ENCODE assay signal across 23 mouse cellular contexts in the genomic region with DNA sequence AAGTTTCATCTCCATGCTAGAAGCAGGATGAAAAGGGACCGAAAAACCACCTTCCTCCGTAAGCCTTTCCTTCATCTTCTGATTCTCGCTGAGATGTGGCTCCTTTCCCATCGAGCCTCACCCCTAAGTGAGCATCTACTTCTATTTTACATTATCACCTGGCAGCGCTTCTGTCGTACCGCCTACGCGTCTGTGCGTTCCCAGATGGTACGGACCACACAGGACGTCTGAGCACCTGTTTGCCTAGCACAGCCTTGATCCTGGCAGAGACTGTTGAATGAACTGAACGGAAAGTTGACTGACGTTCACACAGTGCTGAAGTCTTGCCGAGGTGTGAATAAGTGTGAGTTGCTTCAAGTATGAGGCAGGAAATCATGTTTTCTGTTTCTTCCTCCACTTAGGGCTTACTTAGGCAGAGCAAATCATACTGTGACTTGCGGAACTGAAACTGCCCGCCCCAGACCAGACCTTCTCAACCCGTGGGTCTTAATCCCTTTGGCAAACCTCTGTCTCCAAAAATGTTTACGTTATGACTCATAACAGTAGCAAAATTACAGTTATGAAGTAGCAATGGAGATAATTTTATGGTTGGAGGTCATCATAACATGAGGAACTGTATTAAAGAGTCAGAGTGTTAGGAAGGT. TPM values are rescaled to one million over a fixed set of nuclear protein-coding genes. Genes with fewer than 3 reads are reported as not detected.
DNase-seq lines count a peak whose midpoint lies in the region; ATAC-seq and TF ChIP-seq lines count a peak whose summit lies in the region.
"Had no signal": no experiment of that assay in that cellular context is flagged by ENCODE, and none has a peak within 500 bp of the region (broad histone marks: within the 10 kb centered on the region; RNA-seq: fewer than 3 reads in every experiment).

No protein-coding gene starts in this region.

- H3K27me3 ChIP-seq in midbrain, embryonic 14.5 days (ENCODE audit: control insufficient read depth, insufficient read depth, low read length), result no peaks in the 10 kb centered on the region
- H3K27me3 ChIP-seq: heart, embryonic 13.5 days; hindbrain, embryonic 15.5 days; midbrain, embryonic 12.5 days had no signal

- TF ChIP-seq CTCF in bone marrow macrophage, adult 2 months (IDR thresholded peaks at IDR 0.05; ENCODE audit: low read depth, low read length), result no peak

- H3K27ac ChIP-seq in bone marrow macrophage, adult 2 months (ENCODE audit: insufficient read depth, low read depth, low read length), result peak overlapping the region; percentile 35; the same call in 1 of the 2 replicates
- H3K27ac ChIP-seq in midbrain, embryonic 14.5 days (replicated peaks; ENCODE audit: low read depth, low read length), result no peak overlapping the region
- H3K27ac ChIP-seq: heart, embryonic 13.5 days; hindbrain, embryonic 15.5 days; midbrain, embryonic 12.5 days had no signal

- no peak for TF ChIP-seq POLR2A in bone marrow macrophage, adult 2 months (IDR thresholded peaks at IDR 0.05; ENCODE audit: borderline replicate concordance, low read depth, low read length)

- ATAC-seq in cerebellum, adult (ENCODE audit: insufficient number of reproducible peaks, low FRiP score, low TSS enrichment), result no peak
- ATAC-seq in inflammation-experienced regulatory T-cells, adult 6 months, result no peak
- ATAC-seq in midbrain, embryonic 14.5 days (ENCODE audit: low FRiP score, low TSS enrichment), result no peak
- ATAC-seq: forebrain, embryonic 14.5 days; intestine, postnatal 0 days had no signal

- H3K4me1 ChIP-seq in bone marrow macrophage, adult 2 months (ENCODE audit: control insufficient read depth, insufficient read depth, low read length), result peaks cover 7% of the 10 kb centered on the region
- no peaks in the 10 kb centered on the region for H3K4me1 ChIP-seq in midbrain, embryonic 14.5 days (ENCODE audit: control insufficient read depth, insufficient read depth, low read length)
- H3K4me1 ChIP-seq: heart, embryonic 13.5 days; hindbrain, embryonic 15.5 days; midbrain, embryonic 12.5 days had no signal

- no peaks in the 10 kb centered on the region for H3K36me3 ChIP-seq in midbrain, embryonic 14.5 days (ENCODE audit: control insufficient read depth, insufficient read depth, low read length)
- H3K36me3 ChIP-seq: heart, embryonic 13.5 days; hindbrain, embryonic 15.5 days; midbrain, embryonic 12.5 days had no signal

- 93% methylated on average over 19 of the region's 19 CpGs for WGBS in midbrain, embryonic 14.5 days

- H3K4me2 ChIP-seq in midbrain, embryonic 14.5 days (ENCODE audit: low read length), result no peak overlapping the region
- H3K4me2 ChIP-seq: heart, embryonic 13.5 days; hindbrain, embryonic 15.5 days; midbrain, embryonic 12.5 days had no signal

- no peak overlapping the region for H3K4me3 ChIP-seq in bone marrow macrophage, adult 2 months (ENCODE audit: insufficient read depth, low read length)
- no peak overlapping the region for H3K4me3 ChIP-seq in midbrain, embryonic 14.5 days (replicated peaks; ENCODE audit: low read depth, low read length)
- H3K4me3 ChIP-seq: erythroblast, embryonic 14.5 days; heart, embryonic 13.5 days; hindbrain, embryonic 15.5 days; midbrain, embryonic 12.5 days had no signal

- no peak overlapping the region for H3K9ac ChIP-seq in midbrain, embryonic 14.5 days (replicated peaks; ENCODE audit: low read length)
- H3K9ac ChIP-seq: heart, embryonic 13.5 days; hindbrain, embryonic 15.5 days; midbrain, embryonic 12.5 days had no signal

- peak; percentile 7 to 33 for DNase-seq in layer of hippocampus, adult 8-10 months (ENCODE audit: low spot score in 2 of 2)
- DNase-seq in layer of hippocampus, postnatal 14 days (ENCODE audit: low spot score in 2 of 2), result no peak
- peak; percentile 88 for DNase-seq in A20 (ENCODE audit: low read depth, low spot score)
- DNase-seq in right cerebral cortex, adult 2 months (ENCODE audit: low spot score in 2 of 2), result peak; percentile 25 to 36
- DNase-seq in midbrain, embryonic 14.5 days, result no peak
- DNase-seq: adrenal gland, adult 2 months; cerebellum, adult 18-20 months; heart, postnatal 36 days; kidney, postnatal 10 days; lung, adult 2 months; lung, postnatal 36 days; thymus, adult 18-20 months had no signal

- H3K9me3 ChIP-seq in midbrain, embryonic 14.5 days (ENCODE audit: control insufficient read depth, low read length), result no peaks in the 10 kb centered on the region
- H3K9me3 ChIP-seq: heart, embryonic 13.5 days; hindbrain, embryonic 15.5 days; midbrain, embryonic 12.5 days had no signal

RNA-seq across cellular contexts. Expression of gene Kirrel, which starts 39.8 kb away (rescaled TPM):
- 1 to 10 TPM; 3.2 to 3.9 (median 3.5) TPM for total RNA-seq in layer of hippocampus, adult 8-10 months (2022)
- total RNA-seq in layer of hippocampus, postnatal 14 days (2021), result 1 to 10 TPM; 4.7 to 4.8 TPM
- 0.33 and 0.46 TPM in 2 replicates for polyA plus RNA-seq in bone marrow macrophage, adult 2 months (2012; ENCODE audit: insufficient read depth, insufficient read length, missing spikeins)
- polyA plus RNA-seq in inflammation-experienced regulatory T-cells, adult 6 months (2017; shearing (Covaris generic)), result not detected
- 5.4 and 5.8 TPM in 2 replicates for polyA plus RNA-seq in midbrain, embryonic 14.5 days (2014; fragmentation: Nextera tagmentation; extraction: Ambion mirVana)
- polyA plus RNA-seq: erythroblast, embryonic 14.5 days had no signal

RNA-seq across cellular contexts. Expression of gene Fcrls, which starts 49.2 kb away (rescaled TPM):
- total RNA-seq in layer of hippocampus, adult 8-10 months (2022), result 100 to 1,000 TPM in 1 of 4 experiments, 10 to 100 TPM in 3; 19.7 to 118 (median 53.5) TPM
- 10 to 100 TPM; 32.1 to 35.6 TPM for total RNA-seq in layer of hippocampus, postnatal 14 days (2021)
- 476 and 524 TPM in 2 replicates for polyA plus RNA-seq in bone marrow macrophage, adult 2 months (2012; ENCODE audit: insufficient read depth, insufficient read length, missing spikeins)
- under 1 TPM in 2 of 3 experiments, not detected in 1; 0.30 to 0.41 TPM for polyA plus RNA-seq in inflammation-experienced regulatory T-cells, adult 6 months (2017; shearing (Covaris generic))
- polyA plus RNA-seq in midbrain, embryonic 14.5 days (2014; fragmentation: Nextera tagmentation; extraction: Ambion mirVana), result 5.4 and 11.1 TPM in 2 replicates
- total RNA-seq: common myeloid progenitor, adult 5-6 weeks; ES-E14 had no signal

Comparison
In these comparisons a context has a peak if more than half of its experiments do, and no peak if none do; other contexts are left out.
1. DNase-seq: peak in layer of hippocampus, adult 8-10 months (2 of 2), A20 (single experiment) and right cerebral cortex, adult 2 months (2 of 2); none in layer of hippocampus, postnatal 14 days (0 of 2) and midbrain, embryonic 14.5 days (single experiment).
2. RNA of gene Fcrls, which starts 49.2 kb away (polyA plus RNA-seq): 476 to 524 TPM in bone marrow macrophage, adult 2 months; 5.4 to 11.1 TPM in midbrain, embryonic 14.5 days and 0.30 to 0.41 TPM in inflammation-experienced regulatory T-cells, adult 6 months; every median in the first group is over 10 times any median in the second.